Mouse (Mus musculus) hematopoietic multipotent progenitor cell, adult 10-12 weeks (in vitro differentiated cells): ENCODE results near the gene Prb1. TPM values are rescaled to one million over a fixed set of nuclear protein-coding genes. Genes with fewer than 3 reads are reported as not detected.

ENCODE experiments used
- polyA plus RNA-seq: library from polyadenylated mRNA; stranded (reverse); fragments of >175 nt; gene quantifications from 2 replicates; pipeline ENCODE4 v1.2.3, GENCODE M21; 2012; ENCODE audit warnings: low replicate concordance

Prb1 gene
- not detected in 2 replicates for polyA plus RNA-seq

GRCm38 (mm10) chr6:132210421-132210820, at the start of gene Prb1:
TSS of gene Prb1 (minus strand) at chr6:132210521.

Other genes starting within 250 kb of the Prb1 start
- not detected in 2 replicates for gene Prpmp5, start 104.2 kb upstream of the Prb1 start, polyA plus RNA-seq
- not detected in 2 replicates for gene Gm8882, start 153.6 kb upstream of the Prb1 start, polyA plus RNA-seq